Mouse (Mus musculus) bone marrow macrophage, adult 2 months (primary cell): ENCODE data around the gene Osbpl11.

Experiments used
- CTCF ChIP-seq: IDR thresholded peaks from 2 replicates; pipeline ENCODE4 v1.5.1; 2012; ENCODE audit warnings: low read depth, mild to moderate bottlenecking, low read length, moderate library complexity
- POLR2A ChIP-seq: IDR thresholded peaks from 2 replicates; pipeline ENCODE4 v1.6.1; 2012; ENCODE audit warnings: mild to moderate bottlenecking, low read depth, low read length, borderline replicate concordance

DNA sequence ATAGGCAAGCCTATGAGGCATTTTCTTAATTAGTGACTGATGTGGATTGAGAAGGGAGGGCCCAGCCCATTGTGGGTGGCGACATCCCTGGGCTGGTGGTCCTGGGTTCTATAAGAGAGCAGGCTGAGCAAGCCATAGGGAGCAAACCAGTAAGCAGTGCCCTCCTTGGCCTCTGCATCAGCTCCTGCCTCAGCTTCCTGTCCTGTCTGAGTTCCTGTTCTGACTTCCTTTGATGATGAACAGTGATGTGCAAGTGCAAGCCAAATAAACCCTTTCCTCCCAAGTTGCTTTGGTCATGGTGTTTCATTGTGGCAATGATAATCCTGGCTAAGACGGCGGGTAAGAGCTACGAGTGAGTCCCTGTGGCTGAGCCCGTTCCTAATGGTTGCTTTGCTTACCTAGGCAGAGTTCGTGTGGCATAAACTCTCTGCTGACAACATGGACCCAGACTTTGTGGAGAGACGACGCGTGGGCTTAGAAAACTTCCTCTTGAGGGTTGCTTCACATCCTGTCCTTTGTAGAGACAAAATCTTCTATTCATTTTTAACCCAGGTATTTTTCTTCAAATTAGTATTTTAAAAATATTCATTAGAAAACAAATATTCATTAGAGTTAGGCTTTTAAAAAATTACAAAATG is 82.9 kb downstream of the Osbpl11 start:
- TF ChIP-seq POLR2A (no peak), CTCF (no peak)
